Mouse (Mus musculus): ENCODE measurements at regions not wholly inside any gene's neighbourhood (a gene's known extent, or its start where the extent isn't known, plus 50 kb on each side); places are given as distances from the start of the nearest gene placed in this dataset.

GRCm38 (mm10) chr11:8377301-8377700 lies 287.0 kb downstream of the Tns3 start:
- DNase-seq = no peak

GRCm38 (mm10) chr11:8365545-8365944 lies 298.8 kb downstream of the Tns3 start:
- DNase-seq = no peak

- DNase-seq = no peak
These were observed 299.5 kb downstream of the Tns3 start for GRCm38 (mm10) chr11:8364703-8365433.

GRCm38 (mm10) chr11:8344938-8345337 lies 319.4 kb downstream of the Tns3 start:
- DNase-seq = no peak

GRCm38 (mm10) chr11:8302347-8303188 lies 361.8 kb downstream of the Tns3 start:
- DNase-seq = peak; percentile 40

- no peak for DNase-seq
These were observed 366.9 kb downstream of the Tns3 start for GRCm38 (mm10) chr11:8297462-8297861.

- no peak for DNase-seq
These were observed 370.9 kb downstream of the Tns3 start for GRCm38 (mm10) chr11:8293322-8294014.

GRCm38 (mm10) chr11:8285271-8285670 lies 379.1 kb downstream of the Tns3 start:
- no peak for DNase-seq

GRCm38 (mm10) chr11:8275203-8275602 lies 389.1 kb downstream of the Tns3 start:
- DNase-seq = no peak

GRCm38 (mm10) chr11:8269171-8269570 lies 395.2 kb downstream of the Tns3 start:
- DNase-seq = no peak

GRCm38 (mm10) chr11:8254036-8254435 lies 410.3 kb downstream of the Tns3 start:
- DNase-seq = peak; percentile 10

GRCm38 (mm10) chr11:8251360-8251759 lies 413.0 kb downstream of the Tns3 start:
- DNase-seq = no peak

- no peak for DNase-seq
These were observed 414.9 kb downstream of the Tns3 start for GRCm38 (mm10) chr11:8249468-8249867.

GRCm38 (mm10) chr11:8247535-8247934 lies 416.8 kb downstream of the Tns3 start:
- no peak for DNase-seq

GRCm38 (mm10) chr11:8247024-8247423 lies 417.3 kb downstream of the Tns3 start:
- DNase-seq = no peak

- DNase-seq = no peak
These were observed 418.8 kb downstream of the Tns3 start for GRCm38 (mm10) chr11:8245408-8246003.

GRCm38 (mm10) chr11:8238498-8238897 lies 425.8 kb downstream of the Tns3 start:
- DNase-seq = no peak

GRCm38 (mm10) chr11:8237556-8237955 lies 426.8 kb downstream of the Tns3 start:
- no peak for DNase-seq

GRCm38 (mm10) chr11:8236056-8236455 lies 428.3 kb downstream of the Tns3 start:
- no peak for DNase-seq

GRCm38 (mm10) chr11:8232636-8233189 lies 431.6 kb downstream of the Tns3 start:
- no peak for DNase-seq

- no peak for DNase-seq
These were observed 434.5 kb downstream of the Tns3 start for GRCm38 (mm10) chr11:8229787-8230186.

- DNase-seq = no peak
These were observed 436.4 kb downstream of the Tns3 start for GRCm38 (mm10) chr11:8227772-8228425.
